Mouse (Mus musculus): Measurements from ENCODE around the gene Ankrd66.
"Not testable (repeated sequence)": the region's sequence is repeated elsewhere in the genome, so short reads cannot be mapped to it uniquely, and the experiment has no call there.

Gene Ankrd66

DNA sequence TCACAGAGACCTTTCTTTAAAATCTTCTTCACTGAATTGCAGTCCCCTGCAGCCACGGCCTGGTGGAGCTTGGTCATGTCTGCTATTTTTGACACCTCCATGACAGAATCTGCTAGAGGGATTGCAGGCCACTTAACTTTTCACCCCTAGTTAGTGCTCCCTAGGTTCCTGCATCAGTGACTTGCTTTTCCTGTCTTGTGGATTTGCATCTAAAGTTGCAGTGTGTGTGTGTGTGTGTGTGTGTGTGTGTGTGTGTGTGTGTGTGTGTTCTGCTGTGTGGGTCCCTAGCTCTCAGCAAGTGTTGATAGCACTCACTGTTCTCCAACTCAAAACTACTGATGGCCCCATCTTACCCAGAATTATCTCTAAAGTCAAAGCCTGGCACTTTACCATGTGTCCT, at the start of gene Ankrd66:
Gene Ankrd66 (minus strand): TSS at position 101 of the 400 bp plus-strand sequence.
- no peak for DNase-seq

DNA sequence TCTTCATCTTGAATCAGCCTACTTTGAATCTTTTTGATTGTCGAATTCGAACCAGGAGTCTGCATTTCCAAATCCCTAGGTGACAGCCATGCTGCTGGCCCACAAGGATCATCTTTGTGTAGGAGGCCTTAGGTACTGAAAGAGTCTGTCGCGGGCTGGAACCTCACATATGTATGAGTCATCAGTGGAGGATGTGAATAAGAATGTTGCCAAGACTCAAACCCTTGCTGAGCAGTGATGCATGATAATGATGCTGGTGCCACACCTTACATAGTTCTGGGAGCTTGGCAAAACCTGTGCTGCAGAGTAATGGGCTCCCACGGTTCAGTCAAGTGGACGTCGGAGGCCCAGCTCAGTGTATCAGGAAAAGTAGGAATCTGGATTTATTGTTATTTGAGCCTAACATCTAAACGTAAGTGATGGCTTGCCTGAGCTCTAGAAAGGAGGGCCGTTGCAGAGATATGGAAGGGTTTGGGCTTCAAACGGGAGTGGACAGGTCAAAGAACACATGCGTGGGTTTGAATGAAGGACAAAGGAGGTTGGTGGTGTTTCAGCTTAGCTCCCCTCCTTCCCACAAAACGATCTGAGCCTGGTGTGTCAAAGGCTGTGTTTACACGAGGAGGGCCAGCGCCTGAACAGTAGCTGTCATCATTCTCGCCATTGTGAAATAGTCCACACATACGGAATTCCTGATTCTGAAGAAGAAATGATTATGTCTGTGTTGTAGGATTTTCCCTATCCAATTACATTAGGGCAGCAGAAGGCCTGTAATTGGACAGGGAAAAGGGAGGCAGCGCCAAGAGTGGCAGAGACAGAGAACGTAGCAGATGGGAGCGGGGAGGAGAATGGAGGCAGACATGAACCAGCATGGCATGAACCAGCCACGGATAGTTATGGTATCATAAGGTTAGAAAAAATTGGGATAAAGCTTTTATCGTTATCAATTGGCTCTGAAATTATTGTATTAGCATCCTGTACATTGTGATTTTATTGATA, 49.2 kb upstream of the Ankrd66 start:
- DNase-seq, result no peak

DNA sequence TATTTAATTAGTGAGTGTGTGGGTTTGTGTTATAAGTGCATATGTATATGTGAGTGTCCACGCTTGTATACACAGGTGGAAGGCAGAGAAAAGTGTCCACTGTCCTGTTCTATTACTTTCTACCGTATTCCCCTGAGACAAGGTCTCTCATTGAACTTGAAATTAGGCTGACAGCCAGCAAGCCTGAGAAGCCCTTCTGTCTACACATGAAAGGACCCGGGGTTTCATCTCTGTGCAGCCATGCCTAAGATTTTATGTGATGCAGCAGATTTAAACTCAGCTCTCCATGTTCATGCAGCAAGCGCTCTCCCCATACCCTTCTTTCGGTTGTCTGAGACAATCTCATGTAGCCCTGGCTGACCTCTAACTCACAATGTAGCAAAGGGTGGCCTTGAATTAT, 47.1 kb upstream of the Ankrd66 start:
- DNase-seq, result no peak

DNA sequence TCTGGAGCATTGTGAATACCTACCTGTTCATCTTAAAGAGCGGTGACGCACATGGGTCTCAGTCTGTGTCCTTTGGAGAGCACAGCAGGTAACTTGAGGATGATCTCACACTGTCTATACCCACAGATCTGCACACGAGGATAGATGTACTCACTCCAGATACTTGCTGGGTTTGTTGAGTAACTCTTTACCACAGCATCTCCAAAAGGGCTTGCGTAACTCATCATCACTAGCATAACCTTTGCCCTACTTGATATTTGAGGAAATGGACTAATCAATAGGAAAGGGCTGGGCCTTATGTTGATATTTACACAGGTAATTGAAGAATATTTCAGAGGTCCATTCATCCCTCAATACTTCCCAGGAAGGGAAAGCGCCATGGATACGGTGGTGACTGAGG, 46.3 kb upstream of the Ankrd66 start:
- DNase-seq, result no peak

DNA sequence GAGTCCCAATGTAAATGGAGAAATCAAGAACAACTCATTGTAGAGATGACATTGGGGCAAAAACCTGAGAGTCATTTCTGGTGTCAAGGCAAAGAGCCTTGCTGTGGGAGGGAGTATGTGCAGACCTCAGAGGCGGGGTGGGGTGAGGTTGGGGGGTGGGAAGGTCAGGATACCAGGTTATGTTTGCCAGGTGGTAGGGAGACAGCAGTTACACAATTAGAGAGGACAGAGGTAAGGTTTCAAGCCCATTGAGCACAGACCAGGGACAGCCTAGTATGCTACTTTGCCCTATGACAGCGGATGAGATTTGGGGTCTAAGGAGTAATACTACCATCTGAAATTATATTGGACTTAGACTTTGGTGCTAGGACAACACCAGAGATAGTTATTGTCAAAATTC, 43.8 kb upstream of the Ankrd66 start:
- DNase-seq, result no peak

DNA sequence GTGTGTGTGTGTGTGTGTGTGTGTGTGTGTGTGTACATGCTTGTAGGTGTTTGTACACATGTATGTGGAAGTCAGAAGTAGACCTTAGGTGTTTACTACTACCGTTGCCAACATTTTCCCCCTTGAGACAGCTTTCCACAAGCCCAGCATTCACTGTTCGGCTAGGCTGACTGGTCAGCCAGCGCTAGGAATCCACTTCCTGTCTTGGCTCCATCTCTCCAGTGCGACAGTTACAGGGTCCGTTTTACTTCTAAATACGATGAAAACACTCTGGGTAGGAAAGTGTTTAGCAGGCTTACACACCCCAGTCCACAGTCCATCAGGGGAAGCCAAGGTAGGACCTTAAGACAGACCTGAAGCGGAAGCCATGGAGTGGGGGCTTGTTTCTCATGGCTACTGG, 41.3 kb upstream of the Ankrd66 start:
- DNase-seq, result no peak

DNA sequence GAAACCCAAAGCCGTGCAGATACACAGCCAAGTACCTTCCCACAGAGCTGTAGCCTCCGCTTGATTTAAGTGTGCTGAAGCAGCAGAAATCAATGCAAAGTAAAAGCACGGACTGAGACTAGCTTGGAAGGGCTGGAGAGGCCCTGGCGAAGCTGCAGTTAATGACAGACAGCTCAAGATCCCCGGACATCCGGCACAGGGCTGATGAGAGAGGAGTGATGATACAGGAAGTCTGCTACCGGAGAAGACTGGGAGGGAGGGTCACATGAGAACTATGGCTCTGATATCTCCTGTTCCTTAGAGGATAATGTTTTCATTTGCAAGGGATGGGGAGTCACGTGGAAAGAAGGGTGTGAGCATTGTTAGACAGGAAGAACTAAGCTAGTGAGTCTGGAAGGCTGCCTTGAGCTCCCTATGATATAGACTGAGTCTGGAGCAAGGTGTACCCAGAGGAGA, 37.6 kb upstream of the Ankrd66 start:
- no peak for DNase-seq

DNA sequence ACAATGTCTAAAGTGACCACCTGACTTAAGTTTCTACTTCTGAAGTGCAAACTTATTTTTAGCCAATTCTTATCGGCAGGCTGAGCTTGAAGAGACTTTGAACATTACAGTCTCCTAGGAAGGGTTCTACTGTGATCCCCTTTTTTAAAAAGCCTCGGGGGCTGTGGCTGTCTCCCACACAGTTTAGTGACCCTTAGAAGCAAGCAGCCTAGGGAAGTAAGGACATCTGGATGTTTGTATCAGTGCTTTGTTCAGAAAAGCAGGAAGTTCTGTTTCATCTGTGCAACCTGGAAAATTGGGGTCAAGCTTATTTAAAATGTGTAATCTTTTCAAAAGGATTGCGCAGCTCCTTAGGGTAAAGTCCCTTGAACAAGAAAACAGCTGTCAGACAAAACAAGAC, 37.0 kb upstream of the Ankrd66 start:
- no peak for DNase-seq

DNA sequence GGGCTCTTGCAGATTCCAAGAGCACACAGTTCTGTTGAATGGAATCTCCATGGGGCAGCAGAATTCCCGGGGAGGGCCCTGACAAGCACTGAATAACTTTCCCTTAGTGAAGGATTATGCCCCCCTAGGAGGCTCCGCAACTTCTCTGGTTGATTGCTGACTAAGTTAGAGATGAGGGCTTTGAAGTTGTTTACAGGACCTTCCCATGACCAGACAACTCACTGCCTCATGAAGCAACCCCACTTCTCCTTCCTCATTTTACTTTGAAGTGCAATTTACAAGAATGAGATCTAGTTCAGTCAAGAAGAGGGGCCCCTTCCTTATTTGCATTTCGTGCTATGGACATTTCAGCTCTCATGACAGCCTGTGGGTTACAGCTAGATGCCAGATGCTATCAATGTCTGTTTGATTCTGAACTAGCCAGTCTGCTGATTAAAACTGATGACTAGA, 30.2 kb upstream of the Ankrd66 start:
- no peak for DNase-seq

DNA sequence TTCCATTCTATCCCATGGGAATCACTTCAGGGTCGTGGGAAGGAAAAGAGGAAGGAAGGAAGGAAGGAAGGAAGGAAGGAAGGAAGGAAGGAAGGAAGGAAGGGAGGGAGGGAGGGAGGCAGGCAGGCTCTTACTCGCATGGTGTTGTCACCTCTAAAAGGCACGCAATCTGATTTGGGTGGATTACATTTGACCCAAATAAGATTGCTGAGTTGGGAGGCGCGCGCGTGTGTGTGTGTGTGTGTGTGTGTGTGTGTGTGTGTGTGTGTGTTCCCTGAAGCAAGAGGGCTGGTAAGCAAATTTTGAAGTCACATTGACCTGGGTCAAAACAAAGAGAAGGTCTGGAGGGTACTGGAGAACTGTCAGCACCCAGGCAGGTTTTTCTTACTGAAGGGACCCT, 25.8 kb upstream of the Ankrd66 start:
- no peak for DNase-seq

DNA sequence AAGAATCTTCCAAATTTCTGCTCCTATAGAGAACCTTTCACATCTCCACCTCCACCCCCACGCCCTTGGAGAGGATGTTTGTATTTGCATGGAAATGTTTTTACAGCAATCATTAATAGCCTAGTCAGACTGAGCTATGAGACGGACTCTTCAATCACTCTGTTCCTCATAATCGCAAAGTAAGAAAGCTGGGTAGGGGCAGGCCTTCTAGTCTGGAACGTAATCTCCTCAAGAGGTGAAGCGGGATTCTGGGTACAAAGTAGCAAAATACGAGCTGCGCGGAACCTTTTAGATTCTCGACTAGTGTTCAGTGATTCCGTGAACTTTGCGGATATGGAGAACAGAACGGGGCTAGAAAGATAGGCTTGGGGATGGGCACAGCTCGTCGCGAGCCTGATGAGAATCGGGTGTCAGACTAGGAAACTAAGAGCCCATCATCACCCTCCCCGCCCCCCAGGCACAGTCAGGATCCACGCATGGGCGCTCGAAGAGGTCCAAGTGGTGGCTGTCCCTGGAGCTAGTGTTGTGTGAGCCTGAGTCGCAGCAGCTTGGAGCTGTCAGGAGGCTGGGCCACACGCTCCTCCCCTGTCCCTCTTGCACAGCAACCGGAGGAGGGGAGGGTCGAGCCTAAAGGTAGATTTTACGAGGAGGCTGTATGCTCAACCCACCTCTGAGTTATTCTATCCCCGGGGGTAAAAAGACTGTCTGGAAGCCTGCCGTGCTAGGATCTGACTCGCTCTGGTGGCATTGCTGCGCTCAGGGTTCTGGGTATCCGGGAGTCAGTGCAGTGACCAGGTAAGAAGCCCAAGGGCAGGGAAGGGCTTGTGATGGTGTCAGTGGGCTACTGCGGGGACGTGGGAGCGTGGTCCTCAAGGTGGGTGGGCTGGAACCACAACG, 24.8 kb upstream of the Ankrd66 start, which contains the start of gene Pla2g7:
Gene Pla2g7 (plus strand): TSS at position 107 of the 897 bp plus-strand sequence.
- no peak for DNase-seq

DNA sequence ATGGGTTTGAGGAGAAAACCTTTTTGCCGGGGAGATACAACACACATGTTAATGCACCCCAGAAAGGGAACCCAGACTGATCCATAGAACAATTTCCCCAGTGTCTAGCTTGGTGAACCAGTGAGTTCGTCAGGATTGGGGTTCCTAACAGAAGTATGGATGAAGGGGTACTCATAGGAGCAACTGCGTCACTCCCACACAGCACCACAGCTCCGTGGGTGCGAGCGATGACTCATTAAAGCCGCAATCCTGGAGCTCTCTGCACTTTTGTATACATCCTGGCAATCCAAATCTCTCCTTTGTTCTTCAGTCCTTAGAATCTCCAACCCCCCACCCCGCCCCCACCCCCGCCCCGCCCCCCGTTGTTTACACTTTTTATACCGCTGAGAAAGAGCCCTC, 24.2 kb upstream of the Ankrd66 start:
- no peak for DNase-seq

DNA sequence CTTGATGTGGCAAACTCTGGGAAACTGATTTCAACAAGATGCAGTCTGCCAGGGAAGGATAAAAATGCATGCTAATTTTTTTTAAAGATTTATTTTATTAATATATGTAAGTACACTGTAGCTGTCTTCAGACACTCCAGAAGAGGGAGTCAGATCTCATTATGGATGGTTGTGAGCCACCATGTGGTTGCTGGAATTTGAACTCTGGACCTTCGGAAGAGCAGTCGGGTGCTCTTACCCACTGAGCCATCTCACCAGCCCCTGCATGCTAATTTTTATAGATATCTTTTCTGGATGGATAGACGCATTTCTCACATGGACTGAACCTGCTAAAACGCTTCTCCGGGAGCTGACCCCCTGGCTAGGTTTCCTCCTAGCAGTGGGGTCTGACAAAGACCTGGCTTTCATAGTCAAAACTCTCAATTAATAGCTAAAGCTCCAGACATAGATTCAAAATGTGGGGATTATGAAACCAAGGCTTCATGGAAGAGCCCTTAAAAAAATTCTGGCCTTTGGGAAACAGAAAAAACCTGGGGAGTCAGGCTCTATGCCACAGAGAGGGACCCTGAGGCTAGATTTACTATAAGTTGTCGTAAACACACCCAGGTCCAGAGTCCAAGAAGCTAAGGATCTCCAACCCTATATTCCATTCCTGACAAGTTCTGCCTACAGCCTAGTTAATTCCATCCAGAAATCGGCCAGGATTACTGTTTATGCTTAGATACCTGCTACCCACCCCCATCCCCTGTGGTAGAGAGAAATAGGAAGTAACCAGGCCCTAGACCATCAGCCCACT, 20.0 kb upstream of the Ankrd66 start:
- DNase-seq, result no peak

DNA sequence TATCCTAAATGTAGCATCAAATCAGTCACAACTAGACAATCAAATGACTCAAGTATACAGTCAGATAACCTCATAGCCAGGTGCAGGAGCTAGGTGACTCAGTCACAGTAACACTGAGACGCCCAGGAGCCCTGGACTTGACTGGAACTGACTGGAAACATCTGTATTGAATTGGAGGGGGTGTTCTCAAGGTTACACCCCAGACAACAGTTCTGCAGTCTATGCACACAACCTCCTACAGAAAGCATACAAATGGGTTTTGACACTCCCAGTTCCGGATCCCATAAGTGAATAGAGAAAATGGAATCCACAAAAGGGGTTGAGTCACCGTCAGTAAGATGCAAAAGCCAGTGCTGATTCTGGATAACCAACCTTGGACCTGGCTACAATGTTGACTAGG, 15.2 kb upstream of the Ankrd66 start:
- DNase-seq, result no peak

DNA sequence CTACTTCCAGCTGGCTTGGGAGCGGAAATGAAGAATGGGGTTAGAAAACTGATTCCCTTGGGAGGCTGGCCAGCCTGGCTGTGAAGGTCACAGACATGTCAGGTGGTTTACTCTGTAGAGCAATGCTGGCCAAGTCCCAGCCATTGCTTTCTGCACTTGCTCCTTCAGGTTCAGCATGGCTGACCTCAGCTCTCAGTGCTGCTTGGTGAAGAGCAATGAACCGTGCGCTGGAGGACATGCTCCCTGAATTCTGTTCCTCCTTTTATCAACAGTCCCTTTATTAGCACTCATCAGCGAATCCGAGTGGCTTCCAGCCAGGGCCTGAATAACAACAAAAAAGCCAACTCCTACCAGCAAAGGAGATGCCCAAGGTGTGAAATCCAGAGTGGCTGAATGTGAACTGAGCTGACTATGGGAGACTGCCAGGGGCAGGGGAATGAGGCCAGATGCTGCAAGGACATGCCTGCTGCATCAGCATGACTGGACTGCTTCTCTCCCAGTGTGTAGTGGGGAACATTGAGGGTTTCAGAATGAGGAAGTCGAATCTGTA, 14.2 kb upstream of the Ankrd66 start:
- peak; percentile 8 for DNase-seq

DNA sequence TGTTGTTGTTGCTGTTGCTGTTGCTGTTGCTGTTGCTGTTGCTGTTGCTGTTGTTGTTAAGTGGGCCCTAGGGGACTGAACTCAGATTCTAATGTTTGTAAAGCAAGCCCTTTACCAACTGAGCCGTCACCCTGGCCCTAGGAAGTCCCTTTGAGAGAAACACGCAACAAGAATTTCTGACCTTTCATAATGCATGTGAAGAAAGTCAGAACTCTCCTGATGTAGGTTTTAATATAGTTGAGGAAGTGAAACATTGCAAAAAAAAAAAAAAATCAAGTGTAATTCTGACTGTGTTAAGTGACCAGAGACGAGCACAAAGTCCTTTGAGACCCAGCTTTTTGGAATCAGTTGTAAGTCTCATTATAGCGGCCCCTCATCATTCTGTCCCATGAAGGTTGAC, 13.7 kb upstream of the Ankrd66 start:
- no peak for DNase-seq

DNA sequence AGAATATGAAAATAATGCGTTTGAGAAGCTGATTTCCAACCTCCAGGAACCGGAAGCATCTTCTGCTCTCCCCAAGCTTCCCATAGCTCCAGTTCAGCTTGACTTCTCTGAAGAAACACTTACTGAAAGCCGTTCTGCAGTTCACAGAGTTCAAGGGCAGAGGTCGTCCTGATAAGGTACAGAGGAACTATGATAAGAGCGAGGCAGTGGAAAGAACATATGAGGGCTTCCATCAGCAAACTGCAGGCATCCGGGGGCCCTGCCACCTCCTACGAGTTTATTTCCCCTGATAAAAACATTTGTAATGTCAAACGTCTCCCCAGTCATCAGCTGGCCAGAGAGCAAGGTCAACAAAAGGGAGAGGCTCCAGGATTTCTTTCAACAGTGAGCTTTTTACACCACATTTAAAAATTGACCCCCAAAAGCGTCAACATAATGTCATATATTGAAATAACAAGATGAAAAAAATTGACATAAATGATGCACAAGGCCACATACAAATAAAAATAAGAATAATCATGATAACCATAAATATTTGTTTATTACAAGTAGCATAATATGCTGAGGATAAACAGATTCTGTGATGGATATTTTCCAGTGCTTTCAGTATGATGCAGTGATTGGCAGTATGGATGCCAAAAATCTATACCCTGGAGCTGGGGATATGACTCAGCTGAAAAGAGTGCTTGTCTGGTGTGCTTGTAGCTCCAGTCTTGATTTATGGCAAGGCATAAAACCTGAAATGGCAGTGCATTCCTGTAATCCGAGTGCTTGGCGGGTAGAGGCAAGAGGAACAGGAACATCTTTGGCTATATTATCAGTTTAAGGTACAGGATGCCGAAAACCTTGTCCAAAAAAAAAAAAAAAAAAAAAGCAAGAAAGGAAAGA, 11.3 kb upstream of the Ankrd66 start:
- DNase-seq, result no peak

DNA sequence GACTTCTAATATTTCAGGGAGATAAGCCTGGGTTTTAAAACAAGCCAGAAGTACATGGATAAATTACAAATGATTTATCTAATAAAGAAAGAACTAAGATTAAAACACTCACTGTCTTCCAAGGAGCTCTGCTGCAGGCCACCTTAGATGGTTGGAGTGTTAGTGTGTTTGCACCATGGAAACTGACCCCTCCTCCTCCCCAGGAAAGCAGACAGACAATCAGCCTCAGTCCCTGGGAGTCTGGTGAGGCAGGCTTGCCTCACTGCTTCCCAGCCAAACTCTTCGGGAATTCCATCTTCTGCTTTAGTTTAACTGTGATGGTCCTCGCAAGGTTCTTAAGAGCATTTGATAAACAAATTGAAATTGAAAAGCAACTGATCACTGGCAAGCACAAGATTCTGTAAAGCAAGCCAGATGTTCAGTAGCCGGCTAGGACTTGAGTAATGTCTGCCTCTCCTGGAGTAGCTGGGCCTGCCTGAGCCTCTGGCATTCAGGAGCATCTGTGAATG, 7.7 kb upstream of the Ankrd66 start:
- no peak for DNase-seq

DNA sequence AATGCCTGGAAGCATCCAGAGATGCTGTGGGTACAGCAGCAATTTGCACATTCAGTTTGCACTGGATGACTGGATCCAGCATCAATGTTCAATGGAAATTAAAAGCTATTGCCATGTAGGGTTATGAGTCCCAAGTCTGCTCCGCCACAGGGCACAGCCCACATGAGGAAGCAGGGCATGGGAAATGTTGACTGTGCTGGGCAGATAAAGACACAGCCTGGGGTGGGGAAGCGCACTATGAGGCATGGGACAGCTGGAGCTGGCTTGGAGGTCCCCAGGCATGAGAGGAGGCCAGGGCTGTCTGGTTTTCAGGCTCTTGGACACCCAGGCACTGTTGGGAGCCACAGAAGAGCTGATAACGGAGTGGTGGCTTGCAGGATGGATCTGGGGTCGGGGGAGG, 601 bp upstream of the Ankrd66 start:
- DNase-seq, result no peak

DNA sequence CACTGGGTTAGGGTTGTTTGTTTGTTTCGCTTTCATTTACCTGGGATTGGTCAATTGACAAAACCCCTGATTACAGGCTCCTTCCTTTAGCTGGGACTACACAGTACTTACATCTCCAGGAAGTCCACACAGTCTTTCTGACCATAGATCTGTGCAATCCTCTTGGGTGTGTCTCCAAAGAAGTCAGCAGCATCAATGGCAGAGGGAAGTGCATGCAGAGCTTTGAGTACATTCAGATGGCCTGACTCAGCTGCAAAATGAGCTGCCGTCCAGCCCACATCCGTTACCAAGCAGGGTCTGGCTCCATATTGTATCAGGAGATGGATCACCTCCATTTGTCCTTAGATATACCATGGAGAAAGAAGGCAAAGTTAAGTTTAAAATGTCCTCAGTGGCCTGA, 4.7 kb downstream of the Ankrd66 start:
- DNase-seq, result no peak

DNA sequence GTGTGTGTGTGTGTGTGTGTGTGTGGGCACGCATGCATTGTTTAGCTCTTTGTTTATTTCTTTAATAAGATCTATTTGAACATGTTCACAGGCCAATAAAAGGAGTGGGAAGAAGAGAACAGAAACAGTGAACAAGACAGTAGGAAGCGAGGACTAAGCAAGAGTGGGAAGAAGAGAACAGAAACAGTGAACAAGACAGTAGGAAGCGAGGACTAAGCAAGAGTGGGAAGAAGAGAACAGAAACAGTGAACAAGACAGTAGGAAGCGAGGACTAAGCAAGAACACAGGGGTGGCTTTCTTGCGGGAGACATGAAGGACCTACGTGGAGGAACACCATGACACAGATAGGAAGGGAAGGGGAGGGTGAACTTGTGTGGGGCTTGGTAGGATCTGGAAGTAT, 6.6 kb downstream of the Ankrd66 start:
- not testable (repeated sequence) for DNase-seq
